Mouse (Mus musculus) retina, postnatal 7 days (tissue): ENCODE results near the gene Fam118b.

Source experiments
- DNase-seq: peaks from one replicate; pipeline ENCODE4 v3.0.0-alpha.2; 2012; ENCODE audit warnings: low read depth, low spot score

Fam118b gene

GRCm38 (mm10) chr9:35267146-35267975 is at the start of gene Fam118b, which contains the start of gene Rpusd4:
TSS of gene Fam118b (minus strand) at chr9:35267805.
TSS of gene Rpusd4 (plus strand) at chr9:35267865.
- DNase-seq = peak; percentile 85

GRCm38 (mm10) chr9:35316771-35317211 is 49.2 kb upstream of the Fam118b start:
- DNase-seq = no peak

GRCm38 (mm10) chr9:35314254-35314653 is 46.6 kb upstream of the Fam118b start:
- DNase-seq = no peak

- no peak for DNase-seq
Measured at GRCm38 (mm10) chr9:35313601-35314000, 46.0 kb upstream of the Fam118b start.

GRCm38 (mm10) chr9:35312516-35312915 is 44.9 kb upstream of the Fam118b start:
- DNase-seq = no peak

- DNase-seq = no peak
Measured at GRCm38 (mm10) chr9:35310377-35310776, 42.8 kb upstream of the Fam118b start.

- no peak for DNase-seq
Measured at GRCm38 (mm10) chr9:35307461-35307860, 39.9 kb upstream of the Fam118b start.

- no peak for DNase-seq
Measured at GRCm38 (mm10) chr9:35302172-35302571, 34.6 kb upstream of the Fam118b start.

GRCm38 (mm10) chr9:35297791-35298190 is 30.2 kb upstream of the Fam118b start:
- no peak for DNase-seq

GRCm38 (mm10) chr9:35293465-35293864 is 25.9 kb upstream of the Fam118b start:
- DNase-seq = no peak

- no peak for DNase-seq
Measured at GRCm38 (mm10) chr9:35290916-35291315, 23.3 kb upstream of the Fam118b start.

- DNase-seq = no peak
Measured at GRCm38 (mm10) chr9:35290417-35290816, 22.8 kb upstream of the Fam118b start.

- DNase-seq = no peak
Measured at GRCm38 (mm10) chr9:35289992-35290391, 22.4 kb upstream of the Fam118b start.

- DNase-seq = no peak
Measured at GRCm38 (mm10) chr9:35286351-35286750, 18.7 kb upstream of the Fam118b start.

- DNase-seq = no peak
Measured at GRCm38 (mm10) chr9:35284351-35284750, 16.7 kb upstream of the Fam118b start.

- DNase-seq = no peak
Measured at GRCm38 (mm10) chr9:35283415-35284069, 15.9 kb upstream of the Fam118b start.

GRCm38 (mm10) chr9:35282851-35283200 is 15.2 kb upstream of the Fam118b start:
- no peak for DNase-seq

GRCm38 (mm10) chr9:35282006-35282850 is 14.6 kb upstream of the Fam118b start:
- no peak for DNase-seq

GRCm38 (mm10) chr9:35278451-35278850 is 10.8 kb upstream of the Fam118b start:
- DNase-seq = no peak

GRCm38 (mm10) chr9:35277855-35278365 is 10.3 kb upstream of the Fam118b start:
- no peak for DNase-seq

- DNase-seq = no peak
Measured at GRCm38 (mm10) chr9:35267976-35268715, 541 bp upstream of the Fam118b start.
